Mouse (Mus musculus): ENCODE measurements around the gene Kifc1. TPM values are rescaled to one million over a fixed set of nuclear protein-coding genes. Genes with fewer than 3 reads are reported as not detected.
"Not testable (repeated sequence)": the region's sequence is repeated elsewhere in the genome, so short reads cannot be mapped to it uniquely, and the experiment has no call there.

Gene Kifc1
- total and polyA plus RNA-seq, 3 experiments: 16.0 to 41.2 (median 23.0) TPM

DNA sequence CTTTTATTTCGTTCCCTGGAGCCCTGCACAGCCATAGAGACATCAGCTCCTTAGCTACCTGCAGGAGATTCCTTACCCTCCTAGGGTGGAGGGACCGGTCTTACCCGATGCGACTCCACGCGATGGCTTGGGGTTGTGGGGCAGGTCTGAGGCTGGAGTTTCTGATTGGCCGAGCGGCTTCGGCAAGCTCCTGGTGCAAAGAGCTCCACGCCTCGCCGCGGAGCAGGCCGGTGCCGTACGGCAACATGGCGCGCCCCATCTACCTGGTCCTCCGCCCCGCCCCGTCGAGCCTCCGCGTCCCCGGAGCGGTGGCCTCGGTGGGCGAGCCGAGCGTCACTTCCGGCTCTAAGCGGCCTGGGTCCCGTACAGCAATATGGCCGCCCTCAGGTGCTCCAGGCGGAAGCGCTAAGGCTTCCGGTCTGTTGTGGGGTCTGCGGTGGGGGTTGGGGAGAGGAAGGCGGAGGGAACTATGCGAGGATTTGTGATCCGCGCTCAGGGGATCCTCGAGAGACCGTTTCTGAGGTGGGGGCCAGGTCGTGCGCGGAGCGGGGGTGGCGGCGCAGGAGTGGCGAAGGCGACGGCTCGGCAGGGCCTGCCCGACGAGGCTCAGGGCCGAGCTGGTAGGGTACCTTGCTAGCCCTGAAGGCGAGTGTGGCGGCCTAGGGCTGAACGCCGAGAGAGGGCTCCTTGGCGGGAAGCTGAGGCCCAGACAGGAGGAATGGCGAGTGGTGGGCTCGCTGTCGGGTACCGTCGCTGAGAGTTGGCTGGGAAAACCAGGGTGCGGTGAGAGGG, 18.8 kb upstream of the Kifc1 start, which contains the start of gene Daxx (continued):
- TF ChIP-seq ZMIZ1 (IDR thresholded peaks at IDR 0.05; ENCODE audit: low read depth, low read length) (peak; percentile 65; the same call in 1 of the 2 replicates), MYC (IDR thresholded peaks at IDR 0.05; ENCODE audit: low read depth, low read length) (peak; percentile 57), UBTF (IDR thresholded peaks at IDR 0.05; ENCODE audit: low read depth, low read length) (0 out of 2 replicates have a peak, but pooled peaks have one; percentile 68), NELFE (IDR thresholded peaks at IDR 0.05; ENCODE audit: low read depth, low read length) (peak; percentile 59; the same call in 1 of the 2 replicates), ZC3H11A (IDR thresholded peaks at IDR 0.05; ENCODE audit: low read depth, low read length) (no peak), ETS1 (conservative IDR thresholded peaks at IDR 0.05; ENCODE audit: low read depth, low read length) (no peak; the same call in 1 of the 2 replicates), JUND (conservative IDR thresholded peaks at IDR 0.05; ENCODE audit: low read depth, low read length) (no peak), EP300 (IDR thresholded peaks at IDR 0.05; ENCODE audit: low read length) (no peak), CHD1 (IDR thresholded peaks at IDR 0.05; ENCODE audit: low read depth, low read length) (no peak), KAT2A (IDR thresholded peaks at IDR 0.05; ENCODE audit: insufficient replicate concordance, low read length) (peak; percentile 86; the same call in 1 of the 2 replicates), USF2 (conservative IDR thresholded peaks at IDR 0.05; ENCODE audit: low read depth, low read length) (no peak), NRF1 (IDR thresholded peaks at IDR 0.05; ENCODE audit: low read depth, low read length) (peak; percentile 84), RAD21 (IDR thresholded peaks at IDR 0.05; ENCODE audit: low read depth, low read length) (no peak), CTCF (conservative IDR thresholded peaks at IDR 0.05 in 1 of 2, IDR thresholded peaks at IDR 0.05 in 1 of 2; ENCODE audit: low read depth in 2 of 2, low read length in 2 of 2) (no peak), TBP (conservative IDR thresholded peaks at IDR 0.05; ENCODE audit: low read depth, low read length) (no peak), HCFC1 (IDR thresholded peaks at IDR 0.05; ENCODE audit: low read depth, low read length) (peak; percentile 96), GABPA (IDR thresholded peaks at IDR 0.05; ENCODE audit: insufficient replicate concordance, low read depth, low read length) (peak; percentile 15; the same call in 1 of the 2 replicates)

DNA sequence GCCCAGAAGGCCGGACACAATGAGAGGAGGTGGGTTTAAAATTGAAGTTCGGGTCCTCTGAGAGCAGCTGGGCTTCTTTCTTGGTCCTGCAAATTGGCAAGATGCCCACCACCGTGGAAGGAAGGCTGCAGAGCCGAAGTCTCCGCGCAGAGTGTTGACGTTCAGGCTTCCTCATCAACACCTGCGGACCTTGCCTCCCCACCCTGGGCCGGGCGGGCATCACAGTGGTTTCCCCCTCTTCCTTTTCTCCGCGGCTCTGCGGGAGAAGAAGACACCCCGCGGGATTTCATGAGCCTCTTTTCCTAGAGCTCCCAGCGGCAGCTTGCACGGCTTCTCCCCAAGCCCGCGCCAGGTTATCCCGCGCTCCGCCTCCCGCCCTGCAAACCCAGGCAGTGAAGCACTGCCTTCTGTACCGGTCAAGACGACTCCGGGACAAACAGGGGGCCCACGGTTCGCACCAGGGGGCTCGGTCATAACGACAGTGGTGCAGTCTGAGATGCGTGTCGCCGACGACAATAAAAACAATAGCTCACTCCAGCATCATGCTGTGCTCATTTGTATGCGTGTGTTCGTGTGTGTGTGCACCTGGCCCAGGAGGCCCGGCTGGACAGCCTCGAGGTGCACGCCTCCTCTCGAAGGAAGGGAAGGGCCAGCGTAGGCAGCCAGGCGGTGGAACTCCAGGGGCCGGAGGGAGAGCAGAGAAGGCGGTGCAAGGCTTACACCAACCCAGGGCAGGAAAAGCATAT, 18.0 kb upstream of the Kifc1 start:
- H3K4me1 ChIP-seq (ENCODE audit: control insufficient read depth in 1 of 2, insufficient read depth in 2 of 2): peaks cover 0 to 25% of the 10 kb centered on the region in 2 experiments; a peak in 2 of 4 replicates
- H3K79me2 ChIP-seq (replicated peaks; ENCODE audit: control insufficient read depth, extremely low read depth, insufficient read depth, poor library complexity, severe bottlenecking): peaks cover 8% of the 10 kb centered on the region; the same call in 1 of the 2 replicates
- H3K27me3 ChIP-seq (replicated peaks): no peaks in the 10 kb centered on the region
- TF ChIP-seq CHD1 (IDR thresholded peaks at IDR 0.05; ENCODE audit: low read depth, low read length) (no peak), BHLHE40 (IDR thresholded peaks at IDR 0.05; ENCODE audit: low read depth, low read length) (no peak), ZMIZ1 (IDR thresholded peaks at IDR 0.05; ENCODE audit: low read depth, low read length) (no peak), TCF12 (IDR thresholded peaks at IDR 0.05; ENCODE audit: low read depth, low read length) (0 out of 2 replicates have a peak, but pooled peaks have one; percentile 2), MAX (IDR thresholded peaks at IDR 0.05; ENCODE audit: low read length) (no peak), JUN (IDR thresholded peaks at IDR 0.05; ENCODE audit: insufficient read depth, low read depth, low read length) (no peak), CHD2 (IDR thresholded peaks at IDR 0.05; ENCODE audit: low read length) (no peak), RAD21 (IDR thresholded peaks at IDR 0.05; ENCODE audit: low read depth, low read length) (no peak), UBTF (IDR thresholded peaks at IDR 0.05; ENCODE audit: low read depth, low read length) (0 out of 2 replicates have a peak, but pooled peaks have one; percentile 80), PAX5 (IDR thresholded peaks at IDR 0.05; ENCODE audit: low read length) (no peak), SIN3A (IDR thresholded peaks at IDR 0.05; ENCODE audit: low read length) (peak; percentile 72), MXI1 (IDR thresholded peaks at IDR 0.05; ENCODE audit: low read depth, low read length) (peak; percentile 46; the same call in 1 of the 2 replicates), MAFK (IDR thresholded peaks at IDR 0.05; ENCODE audit: insufficient replicate concordance, low read length) (no peak)
- H3K4me2 ChIP-seq (ENCODE audit: insufficient read depth, low read depth, poor library complexity, severe bottlenecking): peak overlapping the region; percentile 67
- peaks cover 23 to 24% of the 10 kb centered on the region in 2 experiments for H3K36me3 ChIP-seq (replicated peaks in 1 of 2; ENCODE audit: control insufficient read depth in 1 of 2, insufficient read depth in 1 of 2, low read length in 1 of 2)
- no peaks in the 10 kb centered on the region for H3K9me3 ChIP-seq (replicated peaks; ENCODE audit: low read length)
- H3K4me3 ChIP-seq (replicated peaks in 1 of 3; ENCODE audit: low read depth in 2 of 3, low read length in 2 of 3, poor library complexity in 1 of 3): peak overlapping the region; percentile 59 to 90 (median 72)
- H3K9ac ChIP-seq (ENCODE audit: insufficient read depth, low read depth): peak overlapping the region; percentile 50
- dilution Hi-C loops (cut with MboI; ENCODE audit: extremely low pct_ligation_motif_present, extremely low pct_unique_long_range_greater_than_20kb, low sequenced_read_pairs) (no loop called here), in situ Hi-C loops (cut with MboI; ENCODE audit: low pct_ligation_motif_present, low pct_unique_long_range_greater_than_20kb, low sequenced_read_pairs) (no loop called here)
- H3K27ac ChIP-seq (ENCODE audit: insufficient read depth, low read depth): peak overlapping the region; percentile 53
- DNase-seq (ENCODE audit: extremely low read depth): no peak

DNA sequence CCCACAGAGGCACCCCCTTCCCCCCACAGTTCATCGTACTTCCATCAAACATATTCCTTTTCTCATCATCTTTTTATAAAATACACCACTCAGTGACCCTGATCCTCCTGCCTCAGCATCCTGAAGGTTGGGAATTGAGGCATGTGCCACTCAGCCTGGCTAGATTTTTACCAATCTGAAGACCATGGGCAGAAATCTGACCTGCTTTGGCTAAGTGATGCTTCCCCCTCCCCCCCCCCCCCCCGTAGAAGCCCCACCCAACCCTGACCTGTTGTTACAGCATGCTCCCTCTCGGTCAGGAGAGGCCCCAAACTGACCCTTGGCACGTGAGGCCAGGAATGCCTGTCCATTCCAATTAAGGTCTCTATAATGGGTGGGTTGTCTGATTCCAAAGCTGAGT, 14.4 kb upstream of the Kifc1 start, which contains the start of gene Platr17:
TSS of gene Platr17 (plus strand) at position 301 of the 400 bp plus-strand sequence.
- H3K4me1 ChIP-seq (ENCODE audit: control insufficient read depth in 1 of 2, insufficient read depth in 2 of 2): peaks cover 0 to 17% of the 10 kb centered on the region in 2 experiments; a peak in 2 of 4 replicates
- H3K27me3 ChIP-seq (replicated peaks); H3K9ac ChIP-seq (ENCODE audit: insufficient read depth, low read depth); in situ Hi-C loops (cut with MboI; ENCODE audit: low pct_ligation_motif_present, low pct_unique_long_range_greater_than_20kb, low sequenced_read_pairs); H3K27ac ChIP-seq (ENCODE audit: insufficient read depth, low read depth); dilution Hi-C loops (cut with MboI; ENCODE audit: extremely low pct_ligation_motif_present, extremely low pct_unique_long_range_greater_than_20kb, low sequenced_read_pairs); H3K9me3 ChIP-seq (replicated peaks; ENCODE audit: low read length); H3K36me3 ChIP-seq (replicated peaks in 1 of 2; ENCODE audit: control insufficient read depth in 1 of 2, insufficient read depth in 1 of 2, low read length in 1 of 2); H3K79me2 ChIP-seq (replicated peaks; ENCODE audit: control insufficient read depth, extremely low read depth, insufficient read depth, poor library complexity, severe bottlenecking); H3K4me3 ChIP-seq (replicated peaks in 1 of 3; ENCODE audit: low read depth in 2 of 3, low read length in 2 of 3, poor library complexity in 1 of 3); DNase-seq (ENCODE audit: extremely low read depth); H3K4me2 ChIP-seq (ENCODE audit: insufficient read depth, low read depth, poor library complexity, severe bottlenecking): not testable (repeated sequence)
